Mouse (Mus musculus): Measurements from ENCODE around the gene Rptor. TPM values are rescaled to one million over a fixed set of nuclear protein-coding genes. Genes with fewer than 3 reads are reported as not detected.

Gene Rptor
- total RNA-seq, 2 experiments from 2014 or later: 24.9 to 32.5 TPM

DNA sequence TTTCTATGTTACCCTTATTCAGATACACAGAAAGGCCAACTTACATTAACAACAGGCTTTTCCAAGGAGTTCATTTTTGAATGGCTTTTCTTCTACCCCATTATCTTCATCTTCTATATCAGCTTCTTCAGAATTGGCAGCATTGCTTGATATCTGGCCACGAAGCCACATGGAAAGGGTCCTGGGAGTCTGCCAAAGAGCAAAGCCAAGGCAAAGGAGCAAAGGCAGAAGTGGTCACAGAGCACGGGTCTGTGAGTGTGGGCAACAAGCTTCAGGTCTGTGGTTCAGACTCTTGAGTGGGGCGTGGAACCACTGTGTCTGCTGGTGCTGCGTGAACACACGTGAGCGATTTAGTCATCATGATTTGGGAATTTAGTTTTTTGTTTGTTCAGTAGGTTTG is 223.1 kb downstream of the Rptor start:
- no peak for TF ChIP-seq CTCF (IDR thresholded peaks at IDR 0.05)
- no peak for DNase-seq
- Histone ChIP-seq H3K27ac (no peak overlapping the region), H3K4me3 (no peak overlapping the region)
- intact Hi-C loops (cut with DNase I): no loop called here

DNA sequence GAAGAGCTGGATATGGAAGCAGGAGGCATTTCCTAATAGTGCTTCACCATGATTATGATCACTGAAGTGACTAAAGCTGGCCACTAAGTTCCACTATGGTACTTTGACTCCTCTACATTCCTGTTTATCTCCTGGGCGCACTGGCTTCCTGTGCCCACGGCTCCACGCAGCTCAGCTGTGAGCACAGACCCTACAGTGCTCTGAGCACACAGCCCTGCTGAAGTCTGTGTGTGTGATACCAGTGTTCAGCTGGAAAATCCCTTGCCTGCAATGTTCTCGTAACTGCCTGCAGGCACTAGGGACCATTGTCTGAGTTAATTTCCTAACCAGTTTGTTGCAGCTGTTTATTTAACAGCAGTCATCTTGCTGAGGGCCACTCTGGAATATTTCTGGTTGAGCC is 223.5 kb downstream of the Rptor start:
- no peak for TF ChIP-seq CTCF (IDR thresholded peaks at IDR 0.05)
- DNase-seq: no peak
- intact Hi-C loops (cut with DNase I): no loop called here

DNA sequence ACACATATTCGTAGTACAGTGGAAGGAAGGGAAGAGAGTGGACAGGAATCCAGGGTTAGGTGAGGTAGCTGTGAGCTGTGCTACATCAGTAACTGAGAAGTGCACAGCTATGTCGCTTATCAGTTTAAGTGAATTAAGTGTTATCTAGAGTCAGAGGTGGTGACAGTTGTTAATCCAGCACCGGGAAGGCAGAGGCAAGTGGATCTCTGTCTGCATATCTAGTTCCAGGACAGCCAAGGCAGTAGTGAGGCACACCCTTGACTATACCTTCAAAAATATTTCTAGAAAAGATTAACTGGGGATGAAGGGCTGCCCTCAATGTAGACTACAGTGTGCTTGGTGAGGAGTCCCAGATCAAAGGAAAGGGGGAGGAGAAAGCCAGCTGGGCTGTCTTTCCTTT is 226.4 kb downstream of the Rptor start:
- DNase-seq: no peak
- intact Hi-C loops (cut with DNase I): no loop called here
- no peak overlapping the region for H3K27ac ChIP-seq
- H3K4me3 ChIP-seq: no peak overlapping the region
- no peak for TF ChIP-seq CTCF (IDR thresholded peaks at IDR 0.05)

More for the DNA sequence above, 223.5 kb downstream of the Rptor start:
- Histone ChIP-seq H3K4me3 (no peak overlapping the region), H3K27ac (no peak overlapping the region)

DNA sequence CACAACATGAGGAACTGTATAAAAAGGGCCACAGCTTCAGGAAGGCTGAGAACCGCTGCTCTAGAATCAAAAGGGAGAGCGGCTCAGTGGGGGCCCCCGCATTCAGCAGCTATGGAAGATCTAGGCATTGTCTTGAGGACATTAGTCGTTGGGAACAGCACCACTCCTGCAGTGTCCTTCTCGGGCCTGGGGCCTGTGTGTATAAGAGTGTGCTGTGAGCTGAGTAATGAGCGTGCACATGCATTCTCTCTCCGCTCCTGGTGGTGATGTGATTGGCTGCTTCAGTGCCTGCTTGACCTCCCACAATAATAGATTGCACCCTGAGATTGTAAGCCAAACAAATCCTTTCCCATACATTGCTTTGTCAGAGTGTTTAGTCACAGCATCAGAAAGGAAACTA is 229.0 kb downstream of the Rptor start:
- TF ChIP-seq CTCF (IDR thresholded peaks at IDR 0.05): no peak
- H3K27ac ChIP-seq: no peak overlapping the region
- intact Hi-C loops (cut with DNase I): no loop called here
- DNase-seq: no peak
- H3K4me3 ChIP-seq: no peak overlapping the region

DNA sequence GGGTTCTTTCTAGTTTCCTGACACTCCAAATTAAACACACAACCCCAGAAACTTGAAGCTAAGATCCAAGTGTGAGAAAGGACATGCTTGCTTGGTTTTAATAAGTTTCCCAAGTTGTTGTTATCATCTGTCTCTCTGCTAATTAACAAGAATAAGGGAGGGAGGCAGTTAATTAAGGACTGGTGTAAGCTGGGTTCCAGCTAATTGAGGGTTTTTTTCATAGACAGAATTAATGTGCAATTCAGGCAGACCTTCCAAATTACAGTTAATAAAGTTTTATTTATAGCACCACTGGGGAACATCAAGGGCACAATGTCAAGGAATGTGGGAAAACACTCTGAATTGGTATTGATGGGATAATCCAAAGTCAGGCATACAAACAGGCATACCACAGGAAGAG is 230.6 kb downstream of the Rptor start:
- TF ChIP-seq CTCF (IDR thresholded peaks at IDR 0.05): no peak
- DNase-seq: no peak
- H3K27ac ChIP-seq: no peak overlapping the region
- no peak overlapping the region for H3K4me3 ChIP-seq
- intact Hi-C loops (cut with DNase I): no loop called here

DNA sequence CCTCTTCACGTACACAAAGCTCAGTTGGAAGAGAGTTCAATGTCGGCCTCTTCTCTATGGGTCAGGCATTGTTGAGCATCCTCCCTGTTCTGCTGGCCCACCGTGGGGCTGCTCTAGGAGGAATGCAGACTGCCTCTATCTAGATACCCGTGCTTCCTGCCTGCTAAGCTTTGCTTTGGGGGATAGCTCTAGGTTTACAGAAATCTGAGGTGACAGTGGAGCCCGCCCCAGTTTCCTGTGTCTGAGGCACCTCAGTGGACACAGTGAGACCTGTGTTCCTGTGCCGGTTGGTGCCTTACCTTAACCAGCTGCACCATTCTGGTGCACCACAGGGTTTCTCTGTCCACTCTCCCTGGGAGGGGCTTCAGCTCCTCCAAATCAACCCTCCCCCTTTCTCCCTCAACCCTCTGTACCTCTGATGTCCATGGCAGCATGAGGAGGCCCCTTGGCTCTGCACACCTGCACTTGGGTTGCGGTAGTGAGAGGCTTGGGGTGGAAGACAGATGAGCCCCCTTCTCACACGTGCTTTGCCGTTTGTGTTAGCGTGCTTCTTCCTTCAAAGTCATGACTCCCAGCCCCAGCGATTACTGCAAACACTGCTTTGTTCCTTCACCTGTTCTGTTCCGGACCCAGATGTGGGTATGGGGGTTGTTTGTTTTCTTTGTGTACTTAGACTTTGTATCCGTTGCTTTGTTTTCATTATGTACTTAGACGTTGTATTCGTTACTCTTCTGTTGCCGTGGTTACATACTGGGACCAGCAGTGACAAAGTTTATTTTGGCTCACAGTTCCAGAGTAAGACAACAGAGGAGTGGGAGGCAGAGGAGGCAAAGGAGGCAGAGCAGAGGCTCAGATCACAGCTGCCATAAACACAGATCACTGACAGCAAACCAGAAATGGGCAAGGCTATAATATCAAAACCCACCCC is 231.4 kb downstream of the Rptor start:
- no peak for TF ChIP-seq CTCF (IDR thresholded peaks at IDR 0.05)
- DNase-seq: no peak
- Histone ChIP-seq H3K27ac (no peak overlapping the region), H3K4me3 (no peak overlapping the region)
- intact Hi-C loops (cut with DNase I): no loop called here

DNA sequence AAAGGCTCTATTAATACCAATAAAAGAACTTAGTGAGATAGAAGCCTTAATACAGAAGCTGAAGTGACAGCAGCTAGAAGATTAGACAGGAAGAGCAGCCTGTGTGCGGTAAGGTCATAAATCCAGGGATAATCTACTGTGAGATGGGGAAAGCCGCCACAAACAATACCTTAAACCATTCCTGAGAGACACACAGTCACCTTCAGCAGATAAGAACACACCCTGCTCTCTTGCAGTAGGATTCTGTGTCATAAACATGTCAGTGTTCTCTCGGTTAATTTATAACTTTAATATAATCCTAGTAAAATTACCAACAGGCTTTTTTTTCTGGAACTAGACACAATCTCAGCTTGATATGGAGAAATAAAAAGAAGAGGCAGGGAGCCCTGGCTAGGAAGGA is 233.6 kb downstream of the Rptor start:
- DNase-seq: no peak
- intact Hi-C loops (cut with DNase I): no loop called here
- TF ChIP-seq CTCF (IDR thresholded peaks at IDR 0.05): no peak
- H3K4me3 ChIP-seq: no peak overlapping the region
- H3K27ac ChIP-seq: no peak overlapping the region

DNA sequence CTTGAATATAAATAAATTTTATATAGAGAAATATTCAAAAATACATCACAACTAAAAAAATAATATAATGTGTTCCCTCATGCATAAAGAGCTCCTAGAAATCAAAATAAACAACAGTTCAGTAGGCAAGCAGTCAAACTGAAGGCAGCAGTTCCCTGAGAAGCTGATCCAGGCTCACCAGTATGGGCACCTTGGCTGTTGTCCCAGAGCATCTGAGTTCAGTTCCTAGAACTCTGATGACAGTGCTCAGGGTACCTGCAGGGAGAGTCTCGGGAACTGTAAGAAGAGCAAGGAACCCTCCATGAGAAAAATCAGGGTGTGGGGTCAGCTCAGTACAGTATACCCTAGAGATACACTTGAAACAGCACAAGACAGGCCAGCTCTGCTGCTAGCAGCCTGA is 235.1 kb downstream of the Rptor start:
- TF ChIP-seq CTCF (IDR thresholded peaks at IDR 0.05): no peak
- Histone ChIP-seq H3K27ac (no peak overlapping the region), H3K4me3 (no peak overlapping the region)
- intact Hi-C loops (cut with DNase I): no loop called here
- no peak for DNase-seq

DNA sequence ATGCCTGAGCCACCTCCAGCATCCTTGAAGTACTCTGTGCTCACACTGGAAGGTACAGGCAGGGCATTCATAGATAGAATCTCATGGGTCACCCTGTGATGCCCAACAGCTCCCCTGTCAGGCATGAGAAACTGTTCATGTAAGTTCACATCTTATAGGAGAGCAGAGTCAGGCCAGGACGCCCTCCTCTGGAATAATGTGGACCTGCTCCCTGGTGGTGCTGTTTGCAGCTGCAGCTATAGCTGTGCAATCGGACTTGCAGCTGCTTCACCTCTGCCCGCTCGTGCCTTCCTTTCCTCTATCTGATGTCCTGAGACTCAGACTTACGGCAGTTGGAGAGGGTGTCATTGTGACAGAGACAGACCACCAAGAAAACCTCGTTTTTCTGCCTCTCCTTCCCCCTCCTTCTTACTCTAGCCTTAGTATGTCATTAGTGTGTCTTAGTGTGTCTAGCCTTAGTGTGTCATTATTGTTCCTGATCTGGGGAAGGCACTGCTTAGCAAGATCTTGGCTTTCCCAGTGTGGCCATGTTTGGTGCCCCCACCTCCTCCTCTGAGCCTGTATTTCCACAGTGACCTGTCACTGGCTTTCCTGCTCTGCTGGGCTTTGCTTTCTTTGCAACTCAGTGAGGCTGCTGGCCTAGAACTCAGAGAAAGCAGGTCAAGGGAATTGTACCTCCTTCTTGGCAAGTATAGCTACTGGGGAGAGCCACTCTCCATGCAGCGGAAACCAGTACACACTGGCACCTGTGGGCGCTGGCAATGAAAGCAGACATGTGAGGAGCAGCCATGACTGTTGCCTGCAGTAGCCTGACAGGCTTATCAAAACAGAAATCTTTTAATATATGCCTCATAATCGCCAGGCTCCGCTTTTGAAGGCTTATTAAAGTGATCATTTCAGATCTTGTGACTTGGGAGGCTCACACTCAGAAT is 237.0 kb downstream of the Rptor start:
- intact Hi-C loops (cut with DNase I): no loop called here
- peak; percentile 17; the same call in 1 of the 2 replicates for TF ChIP-seq CTCF (IDR thresholded peaks at IDR 0.05)
- peak; percentile 69 for DNase-seq
- H3K4me3 ChIP-seq: no peak overlapping the region
- 0 out of 2 replicates have a peak overlapping the region, but pooled peaks have one; percentile 35 for H3K27ac ChIP-seq

DNA sequence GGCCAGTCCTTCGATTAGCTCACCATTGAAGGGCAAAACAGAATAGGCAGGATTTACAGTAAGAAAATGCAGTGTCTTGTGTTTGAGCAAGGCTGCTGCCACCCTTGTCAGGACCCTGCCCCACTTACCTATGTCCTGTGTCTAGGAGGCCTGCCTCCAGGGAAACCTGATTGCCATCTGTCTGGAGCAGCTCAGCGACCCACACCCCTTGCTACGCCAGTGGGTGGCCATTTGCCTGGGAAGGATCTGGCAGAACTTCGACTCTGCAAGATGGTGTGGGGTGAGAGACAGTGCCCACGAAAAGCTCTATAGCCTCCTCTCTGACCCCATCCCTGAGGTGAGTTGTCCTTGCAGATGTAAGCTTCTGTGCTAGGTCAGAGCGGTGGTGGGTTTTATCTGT is 243.9 kb downstream of the Rptor start:
- DNase-seq: no peak
- intact Hi-C loops (cut with DNase I): no loop called here
- no peak overlapping the region for H3K27ac ChIP-seq
- no peak overlapping the region for H3K4me3 ChIP-seq
- no peak for TF ChIP-seq CTCF (IDR thresholded peaks at IDR 0.05)

DNA sequence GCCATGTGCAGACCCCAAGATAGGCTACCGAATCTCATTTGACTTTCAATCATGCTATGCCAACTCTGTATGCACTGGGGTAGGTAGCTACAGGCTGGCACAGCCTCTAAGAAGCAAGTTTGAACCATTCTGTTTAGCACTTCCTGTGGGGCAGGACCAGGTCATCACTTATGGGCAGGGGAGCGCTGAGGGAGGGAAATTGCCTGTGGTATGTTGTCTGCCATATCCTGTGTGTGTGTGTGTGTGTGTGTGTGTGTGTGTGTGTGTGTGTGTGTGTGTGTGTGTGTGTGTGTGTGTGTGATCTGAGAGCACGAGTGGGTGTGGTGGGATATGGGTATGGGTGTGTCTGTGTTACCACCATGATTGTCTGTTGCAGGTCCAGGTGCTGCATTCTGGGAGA is 244.4 kb downstream of the Rptor start:
- intact Hi-C loops (cut with DNase I): no loop called here

DNA sequence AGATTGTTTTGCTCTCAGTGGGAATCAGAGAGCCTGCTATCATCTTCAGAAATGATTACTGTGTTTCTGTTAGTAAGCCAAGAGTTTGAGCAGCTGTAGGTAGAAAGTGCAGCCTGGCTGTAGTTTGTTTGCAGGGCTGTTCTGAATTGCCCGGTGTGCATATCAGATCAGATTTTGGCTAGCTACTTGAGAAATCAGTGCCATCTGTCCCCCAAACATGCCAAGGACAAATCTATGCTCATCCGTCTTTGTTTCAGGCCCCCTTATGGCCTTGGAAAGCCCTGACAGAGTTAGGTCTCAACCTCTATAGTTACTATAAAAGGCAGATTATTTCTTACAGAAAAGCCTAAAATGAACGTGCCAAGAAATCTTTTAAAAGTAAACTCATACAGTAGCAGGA is 244.9 kb downstream of the Rptor start:
- intact Hi-C loops (cut with DNase I): no loop called here
- Histone ChIP-seq H3K27ac (no peak overlapping the region), H3K4me3 (no peak overlapping the region)
- DNase-seq: no peak
- no peak for TF ChIP-seq CTCF (IDR thresholded peaks at IDR 0.05)

More for the DNA sequence above, 244.4 kb downstream of the Rptor start:
- no peak for TF ChIP-seq CTCF (IDR thresholded peaks at IDR 0.05)
- H3K27ac ChIP-seq: no peak overlapping the region
- no peak overlapping the region for H3K4me3 ChIP-seq
- DNase-seq: no peak

DNA sequence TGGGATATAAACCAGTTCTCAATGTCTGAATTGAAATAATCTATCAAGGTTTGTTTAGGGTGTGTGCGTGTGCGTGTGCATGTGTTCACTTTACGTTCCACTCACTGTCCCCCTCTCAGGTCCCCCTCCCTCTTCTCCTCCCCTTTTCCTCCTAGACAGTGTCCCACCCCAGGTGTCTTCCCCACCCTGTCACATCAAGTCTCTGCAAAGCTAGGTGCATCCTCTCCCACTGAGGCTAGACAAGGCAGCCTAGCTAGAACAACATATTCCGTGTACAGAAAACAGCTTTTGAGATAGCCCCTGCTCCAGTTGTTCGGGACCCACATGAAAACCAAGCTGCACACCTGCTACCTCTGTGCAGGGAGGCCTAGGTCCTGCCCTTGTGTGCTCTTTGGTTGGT is 245.5 kb downstream of the Rptor start:
- TF ChIP-seq CTCF (IDR thresholded peaks at IDR 0.05): no peak
- Histone ChIP-seq H3K27ac (no peak overlapping the region), H3K4me3 (no peak overlapping the region)
- DNase-seq: no peak
- intact Hi-C loops (cut with DNase I): no loop called here

Measured in gastrocnemius, adult 2 months (tissue).